Mouse (Mus musculus) frontal cortex, postnatal 25 days (tissue): ENCODE measurements around the gene Cish.
"Not testable (repeated sequence)": the region's sequence is repeated elsewhere in the genome, so short reads cannot be mapped to it uniquely, and the experiment has no call there.

Experiments used
- DNase-seq, 2 experiments: peaks; one replicate each; pipeline ENCODE4 v3.0.0; 2022; ENCODE audit warnings: low spot score in 2 of 2

The Cish gene

DNA sequence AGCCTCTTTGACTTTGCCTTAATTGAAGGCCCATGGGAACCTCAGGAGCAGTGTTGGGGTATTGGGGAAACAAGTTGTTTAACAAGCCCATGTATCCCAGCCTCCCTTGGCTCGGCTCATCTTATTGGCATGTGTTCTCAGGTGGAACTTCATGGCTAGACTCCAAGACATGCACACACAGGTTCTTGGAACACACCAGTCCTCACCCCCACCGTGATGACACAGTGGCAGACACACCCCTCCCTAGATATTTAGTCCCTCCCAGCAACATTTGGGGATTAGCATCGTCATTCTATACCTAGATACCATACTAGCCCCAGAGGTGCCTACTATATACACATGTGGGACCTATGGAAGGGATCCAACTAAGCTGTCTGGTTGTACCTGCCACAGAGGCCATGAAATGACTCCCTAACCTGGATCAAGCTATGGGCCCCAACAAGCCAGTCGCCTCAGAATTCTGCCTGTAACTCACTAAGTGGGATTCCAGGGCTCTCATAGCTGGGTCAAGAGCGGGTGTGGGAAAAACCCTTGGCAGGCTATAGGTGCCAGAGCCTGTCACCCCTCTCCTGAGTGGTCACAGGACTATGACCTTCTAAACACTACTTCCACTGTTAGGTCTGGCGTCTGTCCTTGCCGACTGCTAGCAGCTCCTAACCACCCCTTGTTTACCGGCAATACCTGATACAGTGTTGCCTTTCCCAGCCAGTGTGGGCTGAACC is 2.4 kb downstream of the Cish start:
- no peak for DNase-seq

DNA sequence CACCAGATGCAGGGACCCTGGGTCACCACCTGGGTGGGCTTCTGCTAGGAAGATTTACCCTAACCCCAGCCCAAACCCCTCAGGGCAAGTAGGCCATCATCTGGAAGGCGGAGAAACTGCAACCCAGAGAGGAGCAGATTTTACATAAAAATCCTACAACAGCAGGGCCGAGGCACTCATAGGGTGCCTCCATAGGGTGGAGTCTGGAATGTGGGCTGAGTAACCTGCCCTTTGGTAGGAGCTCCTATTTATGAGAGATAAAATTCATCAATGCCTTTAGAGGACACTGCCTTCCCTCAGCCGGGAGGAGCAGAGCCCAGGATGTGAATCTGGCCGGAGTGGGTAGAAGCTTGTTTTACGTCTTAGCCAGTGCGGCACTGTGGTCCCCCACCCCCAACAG is 3.0 kb downstream of the Cish start:
- no peak for DNase-seq

GRCm38 (mm10) chr9:107299783-107300182 is 4.0 kb downstream of the Cish start:
- no peak for DNase-seq

- DNase-seq: no peak
These were observed 4.6 kb downstream of the Cish start for GRCm38 (mm10) chr9:107300224-107300973.

DNA sequence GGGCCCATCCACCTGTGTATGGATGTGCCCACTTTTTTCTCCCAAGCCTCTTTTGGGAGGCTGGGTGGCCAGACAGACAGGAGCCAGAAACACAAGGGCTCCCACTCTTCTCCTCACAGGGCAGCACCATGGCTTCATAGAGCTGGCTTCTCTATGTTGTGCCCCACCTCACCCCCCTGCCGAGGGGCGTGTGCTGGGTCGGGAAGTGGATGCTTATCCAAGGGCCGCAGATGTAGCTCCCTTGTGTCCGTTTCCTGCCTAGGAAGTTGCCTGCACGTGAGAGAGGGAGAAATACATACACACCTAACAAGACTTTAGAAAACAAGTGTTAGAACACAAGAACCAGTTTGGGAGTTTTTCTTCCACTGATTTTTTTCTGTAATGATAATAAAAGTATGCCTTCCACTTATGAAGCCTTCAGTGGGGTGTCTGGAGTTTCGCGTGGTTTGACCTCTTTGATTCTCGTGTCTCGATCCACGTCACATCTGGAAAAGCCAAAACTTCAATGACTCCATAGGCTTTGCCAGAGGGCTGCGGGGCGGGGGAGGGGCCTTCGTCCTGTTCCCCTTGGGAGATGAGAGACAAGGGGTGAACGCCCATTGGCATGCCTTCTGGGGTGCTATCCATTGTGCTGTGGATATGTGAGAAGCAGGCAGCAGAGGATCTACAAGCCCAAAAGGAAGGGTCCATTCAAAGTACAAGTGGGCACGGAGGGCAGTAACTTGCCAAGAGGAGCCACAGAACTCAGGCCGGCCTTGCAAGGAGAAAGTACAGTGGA is 5.9 kb downstream of the Cish start:
- no peak for DNase-seq

DNA sequence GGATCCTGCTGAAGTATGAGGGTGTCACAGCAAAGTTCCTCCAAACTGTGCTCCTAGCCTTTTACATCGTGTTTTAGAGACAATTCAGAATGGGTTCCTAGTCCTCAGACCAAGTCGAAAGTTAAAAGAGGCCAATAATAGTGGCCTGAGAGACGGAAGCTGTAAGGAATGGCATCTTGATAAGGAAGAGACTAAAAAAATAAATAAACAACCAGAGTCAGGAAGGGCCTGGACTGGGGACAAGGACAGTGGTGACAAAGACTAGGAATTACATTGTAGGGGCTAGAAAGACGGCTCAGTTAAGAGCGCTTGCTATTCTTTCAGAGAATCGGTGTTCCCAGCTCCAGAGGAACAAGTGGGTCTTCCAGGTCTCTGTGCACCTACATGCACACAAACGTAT is 6.8 kb downstream of the Cish start:
- no peak for DNase-seq

- no peak for DNase-seq
These were observed 7.4 kb downstream of the Cish start for GRCm38 (mm10) chr9:107303121-107303820.

GRCm38 (mm10) chr9:107303900-107304299 is 8.1 kb downstream of the Cish start:
- no peak for DNase-seq

- no peak for DNase-seq
These were observed 8.6 kb downstream of the Cish start for GRCm38 (mm10) chr9:107304383-107304782.

GRCm38 (mm10) chr9:107305012-107305411 is 9.2 kb downstream of the Cish start:
- DNase-seq: no peak

DNA sequence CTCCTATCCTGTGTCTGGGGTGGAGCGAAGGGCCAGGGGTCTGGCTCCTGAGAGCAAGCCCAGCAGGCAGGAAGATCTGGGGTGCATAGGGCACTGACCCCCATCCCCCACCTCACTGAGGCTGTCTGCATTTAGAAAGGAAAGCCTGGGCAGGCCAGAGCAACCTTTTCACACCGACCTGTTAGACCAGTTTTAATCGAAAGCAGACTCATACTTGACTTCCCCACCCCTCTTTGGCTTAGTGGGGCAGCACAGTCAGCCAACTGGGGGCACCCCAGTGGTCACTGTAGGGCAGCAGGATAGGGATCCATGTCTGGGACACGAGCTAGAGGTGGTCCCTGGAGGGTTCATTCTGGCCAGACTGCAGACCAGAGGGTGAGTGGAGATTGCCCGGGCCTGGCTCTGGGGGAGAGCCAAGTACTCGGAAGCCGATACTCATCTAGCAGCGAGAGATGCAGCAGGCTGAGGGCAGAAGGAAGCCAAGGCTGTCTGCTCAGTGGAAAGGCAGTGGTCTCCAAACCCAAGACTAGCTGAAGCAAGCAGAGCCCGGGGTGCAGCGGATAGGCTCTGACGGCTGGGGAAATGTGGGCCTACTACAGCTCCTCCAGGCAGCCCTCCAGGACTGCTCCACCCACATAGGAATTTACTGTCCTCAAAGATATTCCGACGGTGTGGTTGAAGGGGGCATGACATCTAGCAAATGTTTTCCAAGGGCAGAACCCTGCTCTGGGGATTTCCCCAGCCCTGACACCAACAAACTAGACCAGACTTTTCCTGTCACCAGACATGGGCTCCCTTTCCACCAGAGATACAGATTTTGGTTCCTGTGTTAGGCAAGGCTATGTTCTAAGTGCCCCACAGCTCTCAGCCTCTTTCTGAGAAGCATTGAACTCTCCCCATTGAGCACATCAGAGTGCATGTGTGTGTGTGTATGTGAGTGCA is 10.0 kb downstream of the Cish start:
- DNase-seq: no peak

GRCm38 (mm10) chr9:107306673-107307072 is 10.8 kb downstream of the Cish start:
- not testable (repeated sequence) for DNase-seq

GRCm38 (mm10) chr9:107307099-107307872 is 11.5 kb downstream of the Cish start:
- no peak for DNase-seq

DNA sequence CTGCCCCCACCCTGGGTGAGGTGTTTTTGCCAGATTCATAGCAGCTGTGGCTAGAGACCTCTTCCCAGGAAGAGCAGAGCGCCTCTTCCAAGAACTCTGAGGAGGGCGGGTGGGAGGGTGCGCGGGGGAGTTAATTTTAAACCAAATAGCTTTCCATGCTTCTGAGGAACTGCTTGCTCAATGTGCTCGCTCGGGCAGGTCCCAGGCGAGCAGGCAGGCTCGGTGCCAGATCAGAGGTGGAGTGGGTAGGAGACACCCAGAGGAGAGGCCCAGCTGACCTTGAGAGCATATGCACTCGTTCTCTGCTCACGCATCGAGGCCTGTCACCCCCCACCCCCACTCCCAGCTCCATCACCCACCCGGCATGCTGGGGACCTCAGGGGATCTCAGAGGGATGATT is 12.1 kb downstream of the Cish start:
- no peak for DNase-seq

DNA sequence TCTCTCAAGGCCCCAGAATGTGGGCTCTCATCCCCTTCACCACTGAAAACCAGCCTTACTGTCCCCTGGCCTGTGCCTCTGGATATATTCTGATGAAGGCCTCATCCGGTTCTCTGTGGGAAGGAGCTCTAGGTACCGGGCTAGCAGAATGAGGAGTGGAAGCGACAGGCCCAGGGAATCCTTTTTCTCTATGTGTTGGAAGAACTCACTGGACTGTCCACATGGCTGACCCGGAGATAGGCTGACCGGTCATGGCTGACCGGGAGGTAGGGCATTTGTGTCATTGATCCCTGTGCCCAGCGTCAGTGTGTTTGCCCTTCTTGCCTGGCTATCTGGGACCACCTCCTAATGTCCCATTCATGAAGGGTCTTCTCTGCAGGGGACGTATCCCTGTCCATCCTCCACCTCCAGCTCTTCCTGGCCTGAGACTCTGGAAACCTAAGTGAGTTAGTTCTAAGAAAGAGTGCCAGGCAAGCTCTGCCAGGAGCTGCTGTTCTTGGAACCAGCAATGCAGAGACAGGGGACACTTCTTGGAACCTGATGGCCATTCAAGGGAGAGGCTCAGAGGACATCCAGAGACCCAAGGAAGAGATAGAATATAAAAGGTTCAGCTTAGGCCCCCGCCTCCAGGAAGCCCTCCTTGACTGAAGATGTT is 12.6 kb downstream of the Cish start:
- DNase-seq: no peak

GRCm38 (mm10) chr9:107309171-107309570 is 13.3 kb downstream of the Cish start:
- DNase-seq: no peak

- no peak for DNase-seq
These were observed 13.8 kb downstream of the Cish start for GRCm38 (mm10) chr9:107309600-107309999.

DNA sequence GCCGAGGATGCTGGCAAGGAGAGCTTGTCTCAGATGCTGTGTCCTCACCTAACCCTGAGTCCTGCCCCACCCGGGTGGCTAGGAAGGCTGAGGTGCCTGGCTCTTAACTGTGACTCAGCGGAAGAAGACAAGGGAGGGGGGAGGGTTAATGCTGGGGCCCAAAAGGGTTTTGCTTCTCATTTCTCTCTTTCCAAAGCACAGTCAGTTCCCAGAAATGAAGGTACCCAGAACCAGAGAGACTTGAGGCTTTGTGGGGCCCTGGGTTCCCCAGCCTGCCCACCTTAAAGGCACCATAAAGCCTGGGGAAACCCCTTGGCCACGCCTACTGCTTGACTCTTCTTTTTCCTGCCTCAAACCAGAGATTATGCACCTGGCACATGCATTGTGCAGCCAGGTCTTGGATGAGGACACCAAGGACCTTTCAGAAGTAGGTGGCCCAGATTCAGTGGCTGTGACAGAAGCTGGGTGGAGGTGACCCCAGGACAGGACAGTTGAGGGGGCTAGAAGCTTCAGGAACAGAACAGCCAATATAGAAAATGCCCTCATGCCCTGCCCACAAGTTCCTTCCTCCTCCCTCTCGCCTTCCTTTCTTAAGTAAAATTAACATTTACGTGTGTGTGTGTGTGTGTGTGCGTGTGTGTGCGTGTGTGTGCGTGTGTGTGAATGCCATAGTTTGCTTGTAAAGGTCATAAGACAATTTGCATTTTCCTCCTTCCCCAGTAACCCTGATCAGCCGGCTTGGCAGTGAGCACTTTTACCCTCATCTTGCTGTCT is 17.2 kb downstream of the Cish start:
- no peak for DNase-seq

- DNase-seq: no peak
These were observed 18.1 kb downstream of the Cish start for GRCm38 (mm10) chr9:107313926-107314325.
